Mouse (Mus musculus) stomach, embryonic 14.5 days (tissue): ENCODE data around the gene Slc36a3. TPM values are rescaled to one million over a fixed set of nuclear protein-coding genes. Genes with fewer than 3 reads are reported as not detected.

Source experiments
- ATAC-seq: fragments of 200-750 bp; cut with Nextera tagmentation; 2 replicates; pipeline ENCODE4 v1.8.0; 2017; ENCODE audit warnings: low read depth, moderate TSS enrichment; ENCODE audit not compliant: insufficient number of reproducible peaks, insufficient read depth, low FRiP score
- H3K27ac ChIP-seq: fragments of 300-500 bp; sonication (generic); 2 replicates; pipeline ENCODE4 v1.5.1; 2014; ENCODE audit warnings: mild to moderate bottlenecking, low read length, moderate library complexity, mixed read lengths
- H3K27me3 ChIP-seq: fragments of 300-500 bp; sonication (generic); 2 replicates; pipeline ENCODE4 v1.6.1; 2014; ENCODE audit warnings: low read length, control low read depth, mixed read lengths; ENCODE audit not compliant: control insufficient read depth, insufficient read depth
- H3K36me3 ChIP-seq: fragments of 300-500 bp; sonication (generic); 2 replicates; pipeline ENCODE4 v1.6.1; 2014; ENCODE audit warnings: mild to moderate bottlenecking, control low read depth, low read length, moderate library complexity, mixed read lengths; ENCODE audit not compliant: control insufficient read depth, insufficient read depth
- H3K4me1 ChIP-seq: fragments of 300-500 bp; sonication (generic); 2 replicates; pipeline ENCODE4 v1.6.1; 2014; ENCODE audit warnings: low read length, control low read depth, mixed read lengths; ENCODE audit not compliant: control insufficient read depth, insufficient read depth
- H3K4me2 ChIP-seq: fragments of 300-500 bp; sonication (generic); replicated peaks from 2 replicates; pipeline ENCODE4 v1.6.1; 2014; ENCODE audit warnings: low read depth, low read length, control low read depth
- H3K4me3 ChIP-seq: fragments of 300-500 bp; sonication (generic); 2 replicates; pipeline ENCODE4 v1.5.1; 2014; ENCODE audit warnings: low read depth, low read length, control low read depth
- H3K9ac ChIP-seq: fragments of 300-500 bp; sonication (generic); replicated peaks from 2 replicates; pipeline ENCODE4 v1.6.1; 2014; ENCODE audit warnings: low read depth, mild to moderate bottlenecking, control low read depth, low read length, moderate library complexity, mixed read lengths
- H3K9me3 ChIP-seq: fragments of 300-500 bp; sonication (generic); 2 replicates; pipeline ENCODE4 v1.6.1; 2016; ENCODE audit warnings: low read depth, low read length, control low read depth; ENCODE audit not compliant: control insufficient read depth
- WGBS: fragments of 180-500 bp; shearing (Covaris S2); extraction: QIAGEN DNeasy Blood & Tissue Kit; methylation state at CpG from one replicate; pipeline ENCODE4 v1.1.7; 2014; 5-methylcytosine and 5-hydroxymethylcytosine counted together
- polyA plus RNA-seq: library from polyadenylated mRNA; unstranded; fragments of >200 nt; fragmentation: Nextera tagmentation; extraction: Ambion mirVana; gene quantifications from 2 replicates; pipeline ENCODE4 v1.2.1, GENCODE M21; 2014

Slc36a3 gene
- polyA plus RNA-seq = not detected in 2 replicates

GRCm38 (mm10) chr11:55151608-55152007 is at the start of gene Slc36a3:
Slc36a3 (minus strand) TSS chr11:55151708.
- no peak for ATAC-seq
- Histone ChIP-seq H3K4me3 (no peak within 1 kb of the TSS), H3K27ac (no peak within 1 kb of the TSS), H3K9me3 (no peaks in the 10 kb centered on the region), H3K4me2 (no peak within 1 kb of the TSS), H3K36me3 (no peaks in the 10 kb centered on the region), H3K27me3 (no peaks in the 10 kb centered on the region), H3K9ac (no peak within 1 kb of the TSS), H3K4me1 (no peaks in the 10 kb centered on the region)
- 88% methylated on average over 3 of the region's 3 CpGs for WGBS

GRCm38 (mm10) chr11:55197740-55198510 is 46.4 kb upstream of the Slc36a3 start:
- H3K4me3 ChIP-seq = no peak overlapping the region
- H3K9me3 ChIP-seq = no peaks in the 10 kb centered on the region
- no peak overlapping the region for H3K9ac ChIP-seq
- no peaks in the 10 kb centered on the region for H3K36me3 ChIP-seq
- no peak overlapping the region for H3K4me2 ChIP-seq
- WGBS = 65% methylated on average over 8 of the region's 8 CpGs
- no peak overlapping the region for H3K27ac ChIP-seq
- H3K4me1 ChIP-seq = no peaks in the 10 kb centered on the region
- no peaks in the 10 kb centered on the region for H3K27me3 ChIP-seq
- no peak for ATAC-seq

- Histone ChIP-seq H3K4me1 (no peaks in the 10 kb centered on the region), H3K4me2 (no peak overlapping the region), H3K9me3 (no peaks in the 10 kb centered on the region), H3K4me3 (no peak overlapping the region), H3K9ac (no peak overlapping the region), H3K36me3 (no peaks in the 10 kb centered on the region), H3K27me3 (no peaks in the 10 kb centered on the region), H3K27ac (no peak overlapping the region)
- WGBS = 56% methylated on average over 6 of the region's 6 CpGs
- ATAC-seq = no peak
Observed at GRCm38 (mm10) chr11:55197086-55197485, 45.6 kb upstream of the Slc36a3 start.

- H3K9ac ChIP-seq = no peak overlapping the region
- H3K4me1 ChIP-seq = no peaks in the 10 kb centered on the region
- H3K36me3 ChIP-seq = no peaks in the 10 kb centered on the region
- H3K9me3 ChIP-seq = no peaks in the 10 kb centered on the region
- H3K4me3 ChIP-seq = no peak overlapping the region
- no peak for ATAC-seq
- H3K27me3 ChIP-seq = no peaks in the 10 kb centered on the region
- H3K4me2 ChIP-seq = no peak overlapping the region
- no peak overlapping the region for H3K27ac ChIP-seq
- WGBS = 72% methylated on average over 3 of the region's 3 CpGs
Observed at GRCm38 (mm10) chr11:55190216-55190615, 38.7 kb upstream of the Slc36a3 start.

GRCm38 (mm10) chr11:55187777-55188176 is 36.3 kb upstream of the Slc36a3 start:
- no peaks in the 10 kb centered on the region for H3K9me3 ChIP-seq
- H3K9ac ChIP-seq = no peak overlapping the region
- no peaks in the 10 kb centered on the region for H3K27me3 ChIP-seq
- WGBS = 82% methylated on average over 6 of the region's 6 CpGs
- no peak overlapping the region for H3K4me2 ChIP-seq
- no peak overlapping the region for H3K27ac ChIP-seq
- H3K36me3 ChIP-seq = no peaks in the 10 kb centered on the region
- no peak for ATAC-seq
- H3K4me1 ChIP-seq = no peaks in the 10 kb centered on the region
- H3K4me3 ChIP-seq = no peak overlapping the region

GRCm38 (mm10) chr11:55187292-55187691 is 35.8 kb upstream of the Slc36a3 start:
- Histone ChIP-seq H3K4me2 (no peak overlapping the region), H3K9me3 (no peaks in the 10 kb centered on the region), H3K9ac (no peak overlapping the region), H3K27me3 (no peaks in the 10 kb centered on the region), H3K27ac (no peak overlapping the region), H3K4me3 (no peak overlapping the region), H3K36me3 (no peaks in the 10 kb centered on the region), H3K4me1 (no peaks in the 10 kb centered on the region)
- ATAC-seq = no peak
- WGBS = 84% methylated on average over 4 of the region's 4 CpGs

- H3K4me2 ChIP-seq = no peak within 1 kb of the TSS
- WGBS = 32% methylated on average over 10 of the region's 10 CpGs
- H3K27me3 ChIP-seq = no peaks in the 10 kb centered on the region
- ATAC-seq = 0 out of 2 replicates have a peak, but pooled peaks have one; percentile 23
- no peak within 1 kb of the TSS for H3K9ac ChIP-seq
- H3K4me3 ChIP-seq = no peak within 1 kb of the TSS
- H3K36me3 ChIP-seq = no peaks in the 10 kb centered on the region
- H3K4me1 ChIP-seq = no peaks in the 10 kb centered on the region
- no peaks in the 10 kb centered on the region for H3K9me3 ChIP-seq
- no peak within 1 kb of the TSS for H3K27ac ChIP-seq
Observed at GRCm38 (mm10) chr11:55184733-55185291, 33.3 kb upstream of the Slc36a3 start, which contains the start of gene Slc36a2. Slc36a2 (minus strand) TSS chr11:55185077.

- no peaks in the 10 kb centered on the region for H3K9me3 ChIP-seq
- no peak overlapping the region for H3K27ac ChIP-seq
- H3K36me3 ChIP-seq = no peaks in the 10 kb centered on the region
- no peak overlapping the region for H3K4me3 ChIP-seq
- H3K9ac ChIP-seq = no peak overlapping the region
- H3K27me3 ChIP-seq = no peaks in the 10 kb centered on the region
- no peaks in the 10 kb centered on the region for H3K4me1 ChIP-seq
- H3K4me2 ChIP-seq = no peak overlapping the region
- no peak for ATAC-seq
- 81% methylated on average over 5 of the region's 5 CpGs for WGBS
Observed at GRCm38 (mm10) chr11:55184246-55184645, 32.7 kb upstream of the Slc36a3 start.
